Mouse (Mus musculus): Measurements from ENCODE around the gene Tgfb1. TPM values are rescaled to one million over a fixed set of nuclear protein-coding genes. Genes with fewer than 3 reads are reported as not detected.

Tgfb1 gene
- polyA plus RNA-seq, 1 experiment from 2014 or later: 3.1 TPM

DNA sequence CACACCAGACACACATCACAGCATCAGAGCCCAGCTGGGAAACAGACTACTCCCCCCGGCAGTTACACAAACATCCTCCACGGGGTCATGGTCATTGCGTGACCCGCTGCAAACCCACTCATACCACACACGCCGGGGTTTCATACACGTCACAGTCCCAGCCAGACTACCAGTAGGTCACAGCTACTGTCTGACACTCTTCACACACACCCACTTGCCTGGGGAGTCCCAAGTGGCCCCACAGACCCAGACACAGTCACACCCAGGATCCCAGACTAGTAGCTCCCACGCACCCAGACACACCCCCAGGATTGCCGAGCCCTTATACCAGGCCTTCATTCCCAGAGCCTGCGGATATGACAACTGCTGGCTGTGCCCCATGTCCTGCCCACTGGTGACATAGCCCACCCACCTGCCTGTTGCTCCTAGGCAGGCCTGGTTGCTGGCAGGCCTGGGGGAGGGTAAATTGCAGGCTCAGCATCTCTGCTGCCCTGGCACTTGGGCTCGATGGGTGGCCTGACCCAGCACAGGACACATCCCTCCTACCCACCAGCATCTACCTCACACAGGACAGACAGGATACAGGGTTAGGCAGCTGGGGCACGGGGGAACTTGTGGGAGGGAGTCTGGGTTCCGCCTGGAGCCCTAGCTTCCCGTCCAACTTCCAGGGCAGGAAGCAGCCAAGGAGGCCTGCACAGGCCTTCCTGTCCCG is 20.9 kb downstream of the Tgfb1 start:
- Histone ChIP-seq H3K27me3 (ENCODE audit: control insufficient read depth, insufficient read depth, low read depth, low read length) (no peaks in the 10 kb centered on the region; the same call in 1 of the 2 replicates), H3K4me1 (replicated peaks; ENCODE audit: control insufficient read depth, insufficient read depth, low read length) (peaks cover 43% of the 10 kb centered on the region), H3K9ac (ENCODE audit: low read length) (no peak overlapping the region), H3K4me2 (ENCODE audit: low read depth, low read length) (no peak overlapping the region), H3K4me3 (ENCODE audit: low read length) (no peak overlapping the region), H3K27ac (ENCODE audit: low read length) (peak overlapping the region; percentile 82), H3K9me3 (ENCODE audit: control insufficient read depth, low read length) (no peaks in the 10 kb centered on the region), H3K36me3 (ENCODE audit: control insufficient read depth, insufficient read depth, low read length) (peaks cover 2% of the 10 kb centered on the region; the same call in 1 of the 2 replicates)
- WGBS: 36% methylated on average over 15 of the region's 15 CpGs
- peak; percentile 78 for ATAC-seq (ENCODE audit: low read depth)

DNA sequence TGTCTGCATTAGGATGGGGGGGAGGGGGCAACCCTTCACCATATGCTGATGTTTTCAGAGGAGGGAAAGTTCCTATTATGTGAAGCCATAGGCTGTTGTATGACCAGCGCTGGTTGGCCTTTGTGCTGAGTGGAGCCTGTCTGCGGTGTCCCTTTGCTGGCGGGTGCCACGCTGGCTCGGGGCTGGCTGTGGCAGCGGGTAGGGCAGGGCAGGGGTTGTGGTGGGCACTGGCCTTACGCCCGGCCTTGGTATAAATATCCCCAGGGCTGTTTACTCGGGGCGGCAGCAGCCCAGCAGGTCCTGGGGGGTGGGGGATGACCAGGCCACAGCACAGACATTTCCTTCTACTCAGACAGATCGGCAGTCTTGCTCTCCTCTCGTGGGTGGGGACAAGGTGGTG is 23.2 kb downstream of the Tgfb1 start:
- Histone ChIP-seq H3K36me3 (ENCODE audit: control insufficient read depth, insufficient read depth, low read length) (peaks cover 23% of the 10 kb centered on the region), H3K9ac (ENCODE audit: low read length) (peak overlapping the region; percentile 19; the same call in 1 of the 2 replicates), H3K4me3 (ENCODE audit: low read length) (no peak overlapping the region), H3K9me3 (ENCODE audit: control insufficient read depth, low read length) (no peaks in the 10 kb centered on the region), H3K27ac (ENCODE audit: low read length) (0 out of 2 replicates have a peak overlapping the region, but pooled peaks have one; percentile 2), H3K4me2 (ENCODE audit: low read depth, low read length) (no peak overlapping the region), H3K4me1 (replicated peaks; ENCODE audit: control insufficient read depth, insufficient read depth, low read length) (peaks cover 35% of the 10 kb centered on the region), H3K27me3 (ENCODE audit: control insufficient read depth, insufficient read depth, low read depth, low read length) (no peaks in the 10 kb centered on the region)
- 8% methylated on average over 12 of the region's 12 CpGs for WGBS
- no peak for ATAC-seq (ENCODE audit: low read depth)

DNA sequence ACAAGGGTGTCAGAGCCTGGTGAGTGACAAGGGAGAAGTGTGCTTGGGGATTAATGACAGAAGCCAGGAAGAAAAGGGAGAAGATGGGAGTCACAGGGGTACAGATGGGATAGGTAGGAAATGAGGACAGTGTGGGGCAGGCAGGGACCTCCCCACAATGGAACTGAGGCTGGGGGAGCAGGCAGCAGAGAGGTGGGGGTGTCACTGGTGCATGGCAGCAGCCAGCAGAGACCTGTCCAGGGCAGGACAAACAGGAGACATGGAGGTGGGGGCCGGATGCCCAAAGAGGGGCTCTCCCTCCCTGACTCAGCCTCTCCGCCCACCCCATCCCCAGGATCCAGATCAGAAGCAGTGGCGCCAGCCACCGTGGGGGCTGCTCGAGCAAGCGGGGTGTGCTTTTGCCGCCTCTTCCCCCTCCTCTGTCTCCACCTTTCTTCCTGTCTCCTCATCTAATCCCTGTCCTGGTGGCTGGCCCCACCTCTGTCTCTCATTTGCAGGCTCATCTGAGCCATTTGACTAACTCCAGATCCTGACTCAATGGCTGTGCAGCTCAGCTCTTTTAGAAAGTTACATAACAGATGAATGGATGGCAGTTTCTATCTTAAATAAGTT is 23.8 kb downstream of the Tgfb1 start:
- 13% methylated on average over 7 of the region's 7 CpGs for WGBS
- Histone ChIP-seq H3K4me1 (replicated peaks; ENCODE audit: control insufficient read depth, insufficient read depth, low read length) (peaks cover 30% of the 10 kb centered on the region), H3K27me3 (ENCODE audit: control insufficient read depth, insufficient read depth, low read depth, low read length) (no peaks in the 10 kb centered on the region), H3K36me3 (ENCODE audit: control insufficient read depth, insufficient read depth, low read length) (peaks cover 29% of the 10 kb centered on the region), H3K27ac (ENCODE audit: low read length) (0 out of 2 replicates have a peak overlapping the region, but pooled peaks have one; percentile 2), H3K9me3 (ENCODE audit: control insufficient read depth, low read length) (no peaks in the 10 kb centered on the region), H3K4me3 (ENCODE audit: low read length) (no peak overlapping the region), H3K9ac (ENCODE audit: low read length) (peak overlapping the region; percentile 36), H3K4me2 (ENCODE audit: low read depth, low read length) (no peak overlapping the region)
- ATAC-seq (ENCODE audit: low read depth): no peak

DNA sequence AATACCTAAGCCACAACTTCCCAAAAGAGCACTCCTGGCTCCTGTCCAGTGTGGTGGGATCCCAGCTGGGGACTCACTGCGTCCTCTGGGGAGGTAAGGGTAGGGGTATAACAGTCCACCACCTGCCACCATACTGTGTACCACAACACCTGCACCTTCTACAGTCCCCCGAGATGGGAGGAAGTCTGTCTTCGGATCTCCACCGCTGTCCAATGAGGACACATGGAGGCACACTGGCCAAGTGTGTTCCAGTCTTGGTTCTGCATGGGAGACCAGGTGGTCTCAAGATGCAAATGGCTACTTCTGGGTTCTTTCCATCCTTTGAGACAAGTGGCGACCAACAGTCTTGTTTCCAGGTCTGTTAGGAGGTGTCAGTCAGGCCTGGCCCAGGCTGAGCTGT is 24.4 kb downstream of the Tgfb1 start:
- no peak overlapping the region for H3K4me2 ChIP-seq (ENCODE audit: low read depth, low read length)
- H3K9ac ChIP-seq (ENCODE audit: low read length): no peak overlapping the region
- ATAC-seq (ENCODE audit: low read depth): no peak
- H3K27me3 ChIP-seq (ENCODE audit: control insufficient read depth, insufficient read depth, low read depth, low read length): no peaks in the 10 kb centered on the region
- H3K36me3 ChIP-seq (ENCODE audit: control insufficient read depth, insufficient read depth, low read length): peaks cover 33% of the 10 kb centered on the region
- 69% methylated on average over 5 of the region's 5 CpGs for WGBS
- no peak overlapping the region for H3K4me3 ChIP-seq (ENCODE audit: low read length)
- H3K27ac ChIP-seq (ENCODE audit: low read length): no peak overlapping the region
- H3K9me3 ChIP-seq (ENCODE audit: control insufficient read depth, low read length): no peaks in the 10 kb centered on the region
- peaks cover 24% of the 10 kb centered on the region for H3K4me1 ChIP-seq (replicated peaks; ENCODE audit: control insufficient read depth, insufficient read depth, low read length)

DNA sequence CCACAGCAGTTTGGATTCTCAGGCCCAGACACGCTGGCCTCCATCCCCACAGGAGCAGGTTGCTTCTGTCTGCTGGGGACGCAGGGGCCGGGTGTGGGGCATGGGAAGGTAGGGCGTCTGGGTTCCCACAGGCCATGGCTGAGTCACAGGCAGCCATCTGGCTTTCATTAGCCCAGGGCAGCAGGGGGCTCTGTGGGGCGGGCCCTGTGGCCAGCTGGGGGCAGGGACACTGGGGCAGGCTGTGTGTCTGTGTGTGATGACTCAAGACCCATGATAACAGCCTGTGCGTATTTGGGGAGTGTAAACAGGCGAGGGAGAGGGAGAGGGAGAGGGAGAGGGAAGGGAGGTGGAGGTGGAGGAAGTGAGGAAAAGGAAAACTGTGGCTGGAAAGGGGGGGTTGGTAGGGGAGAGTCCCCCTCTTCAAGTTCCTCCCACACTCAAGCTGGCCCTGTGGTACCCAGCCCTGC is 25.0 kb downstream of the Tgfb1 start:
- no peaks in the 10 kb centered on the region for H3K9me3 ChIP-seq (ENCODE audit: control insufficient read depth, low read length)
- ATAC-seq (ENCODE audit: low read depth): no peak
- H3K4me1 ChIP-seq (replicated peaks; ENCODE audit: control insufficient read depth, insufficient read depth, low read length): peaks cover 18% of the 10 kb centered on the region
- peaks cover 33% of the 10 kb centered on the region for H3K36me3 ChIP-seq (ENCODE audit: control insufficient read depth, insufficient read depth, low read length)
- H3K4me2 ChIP-seq (ENCODE audit: low read depth, low read length): no peak overlapping the region
- no peak overlapping the region for H3K27ac ChIP-seq (ENCODE audit: low read length)
- 39% methylated on average over 7 of the region's 7 CpGs for WGBS
- H3K27me3 ChIP-seq (ENCODE audit: control insufficient read depth, insufficient read depth, low read depth, low read length): no peaks in the 10 kb centered on the region
- H3K9ac ChIP-seq (ENCODE audit: low read length): no peak overlapping the region
- no peak overlapping the region for H3K4me3 ChIP-seq (ENCODE audit: low read length)

DNA sequence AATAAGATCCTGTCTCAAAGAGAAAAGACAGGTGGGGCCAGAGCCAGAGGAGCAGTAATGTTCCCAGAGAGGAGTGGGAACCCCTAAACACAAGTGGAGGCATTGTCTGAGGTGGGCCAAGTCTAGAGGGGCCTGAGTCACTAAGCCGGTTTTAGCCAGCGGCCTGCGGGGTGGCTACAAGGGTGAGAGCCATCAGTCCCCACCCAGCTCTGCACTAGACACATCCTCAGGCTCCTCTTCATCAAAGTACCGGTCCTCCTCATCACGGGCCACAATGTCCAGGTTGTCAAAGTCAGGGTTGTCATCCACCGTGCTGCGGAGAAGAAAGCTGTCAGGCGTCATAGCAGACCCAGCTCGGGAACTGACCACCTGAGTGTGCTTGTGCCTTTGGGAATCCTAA is 26.0 kb downstream of the Tgfb1 start:
- Histone ChIP-seq H3K4me3 (ENCODE audit: low read length) (no peak overlapping the region), H3K36me3 (ENCODE audit: control insufficient read depth, insufficient read depth, low read length) (peaks cover 33% of the 10 kb centered on the region), H3K9me3 (ENCODE audit: control insufficient read depth, low read length) (no peaks in the 10 kb centered on the region), H3K4me2 (ENCODE audit: low read depth, low read length) (no peak overlapping the region), H3K27ac (ENCODE audit: low read length) (no peak overlapping the region), H3K27me3 (ENCODE audit: control insufficient read depth, insufficient read depth, low read depth, low read length) (no peaks in the 10 kb centered on the region), H3K4me1 (replicated peaks; ENCODE audit: control insufficient read depth, insufficient read depth, low read length) (peaks cover 14% of the 10 kb centered on the region), H3K9ac (ENCODE audit: low read length) (no peak overlapping the region)
- 82% methylated on average over 9 of the region's 9 CpGs for WGBS
- no peak for ATAC-seq (ENCODE audit: low read depth)

DNA sequence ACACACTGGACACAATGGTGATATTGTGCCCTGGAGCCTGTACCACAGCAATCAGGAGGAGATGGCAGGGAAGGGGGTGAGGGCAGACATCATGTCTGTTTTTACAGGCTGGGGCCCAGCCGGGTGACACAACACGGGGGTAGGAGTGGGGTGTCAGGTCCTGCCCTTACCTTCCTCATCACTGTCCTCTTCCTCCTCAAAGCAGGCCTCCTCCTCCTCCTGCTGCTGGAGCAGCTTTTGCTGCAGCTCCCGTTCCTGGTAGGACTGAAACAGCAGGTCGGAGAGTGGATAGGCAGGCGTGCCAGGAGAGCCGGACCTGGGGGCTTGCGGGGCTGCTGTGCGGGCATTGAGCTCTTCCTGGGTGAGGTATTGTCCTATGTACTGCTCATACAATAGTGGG is 27.8 kb downstream of the Tgfb1 start:
- Histone ChIP-seq H3K4me3 (ENCODE audit: low read length) (no peak overlapping the region), H3K4me1 (replicated peaks; ENCODE audit: control insufficient read depth, insufficient read depth, low read length) (peaks cover 20% of the 10 kb centered on the region), H3K9me3 (ENCODE audit: control insufficient read depth, low read length) (no peaks in the 10 kb centered on the region), H3K9ac (ENCODE audit: low read length) (no peak overlapping the region), H3K4me2 (ENCODE audit: low read depth, low read length) (no peak overlapping the region), H3K27me3 (ENCODE audit: control insufficient read depth, insufficient read depth, low read depth, low read length) (no peaks in the 10 kb centered on the region), H3K36me3 (ENCODE audit: control insufficient read depth, insufficient read depth, low read length) (peaks cover 33% of the 10 kb centered on the region), H3K27ac (ENCODE audit: low read length) (no peak overlapping the region)
- WGBS: 93% methylated on average over 8 of the region's 8 CpGs
- no peak for ATAC-seq (ENCODE audit: low read depth)

DNA sequence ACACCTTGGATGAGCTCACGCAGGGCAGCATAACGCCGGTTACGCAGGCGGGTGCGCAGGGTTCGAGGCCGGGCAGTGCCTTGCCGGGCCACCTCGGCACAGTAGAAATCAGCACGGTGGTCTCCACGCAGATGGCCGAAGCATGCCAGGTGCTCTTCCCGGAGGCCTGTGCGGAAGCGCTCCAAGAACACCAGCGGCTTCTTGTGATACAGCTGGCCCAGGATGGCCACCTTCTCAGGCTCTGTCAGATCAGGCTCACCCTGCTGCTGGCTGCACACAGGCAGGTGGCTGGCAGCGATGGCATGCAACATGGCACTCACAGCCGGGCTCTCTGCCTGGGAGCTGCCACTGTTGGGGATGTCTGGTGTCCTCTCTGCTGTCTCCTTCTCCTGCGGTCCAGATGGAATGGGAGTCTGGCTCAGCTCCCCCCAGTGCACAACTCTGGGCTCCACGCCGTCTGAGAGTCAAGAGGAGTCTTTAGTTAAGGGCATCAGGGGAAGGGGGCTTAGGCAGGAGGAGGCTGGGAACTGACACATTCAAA is 29.0 kb downstream of the Tgfb1 start:
- WGBS: 93% methylated on average over 22 of the region's 22 CpGs
- H3K36me3 ChIP-seq (ENCODE audit: control insufficient read depth, insufficient read depth, low read length): peaks cover 35% of the 10 kb centered on the region
- H3K4me1 ChIP-seq (replicated peaks; ENCODE audit: control insufficient read depth, insufficient read depth, low read length): peaks cover 17% of the 10 kb centered on the region
- no peaks in the 10 kb centered on the region for H3K27me3 ChIP-seq (ENCODE audit: control insufficient read depth, insufficient read depth, low read depth, low read length)
- no peak for ATAC-seq (ENCODE audit: low read depth)
- no peak overlapping the region for H3K4me2 ChIP-seq (ENCODE audit: low read depth, low read length)
- H3K9ac ChIP-seq (ENCODE audit: low read length): no peak overlapping the region
- H3K4me3 ChIP-seq (ENCODE audit: low read length): no peak overlapping the region
- H3K9me3 ChIP-seq (ENCODE audit: control insufficient read depth, low read length): no peaks in the 10 kb centered on the region
- H3K27ac ChIP-seq (ENCODE audit: low read length): no peak overlapping the region

DNA sequence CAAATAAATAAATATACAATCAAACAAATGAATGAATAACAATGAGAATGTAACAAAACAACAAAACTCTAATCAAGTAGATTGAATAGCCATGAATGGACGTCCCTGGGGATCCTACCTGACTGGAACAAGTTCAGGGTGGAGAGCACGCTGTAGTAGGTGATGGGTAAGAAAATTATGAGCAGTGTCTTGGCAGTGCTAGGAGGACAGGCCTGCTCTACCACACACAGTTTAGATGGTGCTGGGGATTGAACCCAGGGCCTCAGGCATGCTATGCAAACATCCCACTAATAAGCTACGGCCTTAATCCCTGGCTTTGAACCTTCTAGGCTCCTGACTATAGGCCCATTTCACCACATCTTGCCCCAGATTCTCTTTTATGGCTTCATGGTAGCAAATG is 30.7 kb downstream of the Tgfb1 start:
- WGBS: 84% methylated on average over 3 of the region's 3 CpGs
- Histone ChIP-seq H3K36me3 (ENCODE audit: control insufficient read depth, insufficient read depth, low read length) (peaks cover 46% of the 10 kb centered on the region), H3K9ac (ENCODE audit: low read length) (no peak overlapping the region), H3K27ac (ENCODE audit: low read length) (no peak overlapping the region), H3K4me1 (replicated peaks; ENCODE audit: control insufficient read depth, insufficient read depth, low read length) (peaks cover 17% of the 10 kb centered on the region), H3K9me3 (ENCODE audit: control insufficient read depth, low read length) (no peaks in the 10 kb centered on the region), H3K4me2 (ENCODE audit: low read depth, low read length) (no peak overlapping the region), H3K27me3 (ENCODE audit: control insufficient read depth, insufficient read depth, low read depth, low read length) (no peaks in the 10 kb centered on the region), H3K4me3 (ENCODE audit: low read length) (peak overlapping the region; percentile 63)
- no peak for ATAC-seq (ENCODE audit: low read depth)

Measured in lung, embryonic 16.5 days (tissue).